Mouse (Mus musculus): ENCODE results near the gene Susd1.

- TF ChIP-seq POLR2A (IDR thresholded peaks at IDR 0.05; ENCODE audit: low read depth, low read length): no peak
- no peak for TF ChIP-seq CTCF (conservative IDR thresholded peaks at IDR 0.05; ENCODE audit: insufficient read depth, insufficient read length, low read depth, low read length)
Observed at GRCm38 (mm10) chr4:59278410-59278809, 160.0 kb downstream of the Susd1 start.
